Mouse (Mus musculus) liver, postnatal 0 days (tissue): ENCODE results near the gene Col23a1.

Experiments used
- CTCF ChIP-seq: sonication (generic); IDR thresholded peaks from 2 replicates; pipeline ENCODE4 v1.5.1; 2016; ENCODE audit warnings: antibody characterized with exemption, low read depth
- EP300 ChIP-seq: IDR thresholded peaks from 2 replicates; pipeline ENCODE4 v1.6.1; 2016; ENCODE audit warnings: antibody characterized with exemption, low read depth, mild to moderate bottlenecking

DNA sequence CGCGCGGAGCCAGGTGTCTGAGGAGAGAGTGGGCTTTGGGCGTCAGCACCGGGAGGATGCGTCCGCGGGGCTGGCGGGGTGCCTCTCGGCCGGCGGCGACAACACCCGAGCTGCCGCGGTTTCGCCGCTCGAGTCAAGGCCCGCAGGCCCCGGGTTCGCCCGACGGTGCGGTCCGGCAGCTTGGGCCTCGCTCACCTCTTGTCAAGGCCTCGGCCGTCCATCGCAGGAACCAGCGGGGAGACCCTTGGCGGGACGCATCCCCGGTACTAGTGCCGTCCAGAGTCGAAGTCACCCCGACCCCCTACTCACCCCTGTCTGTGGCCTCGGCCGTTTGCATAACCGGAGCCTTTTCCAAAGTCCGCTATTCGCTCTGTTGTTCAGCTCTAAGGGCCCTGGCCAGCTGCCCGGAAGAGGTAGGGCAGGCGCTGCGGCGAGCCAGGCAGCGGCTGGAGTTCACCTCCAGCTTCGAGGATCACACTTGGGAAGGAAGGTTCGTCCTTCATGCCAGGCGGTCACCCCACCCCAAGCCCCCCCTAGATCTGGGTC, 26.4 kb upstream of the Col23a1 start:
- no peak for TF ChIP-seq CTCF
- TF ChIP-seq EP300: no peak
